In genomic region chr10:67503320-67503995, GRCm38 (mm10) we compare ENCODE assay signal across 14 mouse cellular contexts. TPM values are rescaled to one million over a fixed set of nuclear protein-coding genes. Genes with fewer than 3 reads are reported as not detected.
DNase-seq lines count a peak whose midpoint lies in the region; ATAC-seq and TF ChIP-seq lines count a peak whose summit lies in the region.
"Had no signal": no experiment of that assay in that cellular context is flagged by ENCODE, and none has a peak within 500 bp of the region (broad histone marks: within the 10 kb centered on the region; RNA-seq: fewer than 3 reads in every experiment).

No protein-coding gene starts in this region.

- no peak overlapping the region for H3K4me2 ChIP-seq in midbrain, embryonic 11.5 days
- H3K4me2 ChIP-seq: neural tube, embryonic 13.5 days had no signal

- H3K4me3 ChIP-seq in small intestine, adult 2 months (ENCODE audit: low read depth, low read length), result peak overlapping the region; percentile 7; the same call in 1 of the 2 replicates
- H3K4me3 ChIP-seq in midbrain, embryonic 11.5 days (ENCODE audit: low read depth, low read length), result no peak overlapping the region
- no peak overlapping the region for H3K4me3 ChIP-seq in limb, embryonic 10.5 days
- H3K4me3 ChIP-seq: neural tube, embryonic 13.5 days had no signal

- no peak for TF ChIP-seq CTCF in small intestine, adult 2 months (IDR thresholded peaks at IDR 0.05; ENCODE audit: extremely low read depth, insufficient read length, insufficient replicate concordance, low read depth, low read length)

- no peaks in the 10 kb centered on the region for H3K36me3 ChIP-seq in small intestine, adult 2 months (ENCODE audit: control insufficient read depth, insufficient read depth, low read length)
- no peaks in the 10 kb centered on the region for H3K36me3 ChIP-seq in midbrain, embryonic 11.5 days (ENCODE audit: control insufficient read depth, insufficient read depth, low read length)
- no peaks in the 10 kb centered on the region for H3K36me3 ChIP-seq in limb, embryonic 10.5 days
- H3K36me3 ChIP-seq: neural tube, embryonic 13.5 days had no signal

- no peaks in the 10 kb centered on the region for H3K4me1 ChIP-seq in small intestine, adult 2 months (ENCODE audit: control insufficient read depth, insufficient read depth, insufficient read length, low read length)
- no peaks in the 10 kb centered on the region for H3K4me1 ChIP-seq in midbrain, embryonic 11.5 days (ENCODE audit: control insufficient read depth, insufficient read depth, low read length)
- H3K4me1 ChIP-seq in limb, embryonic 10.5 days, result peaks cover 8% of the 10 kb centered on the region; the same call in 1 of the 2 replicates
- H3K4me1 ChIP-seq: neural tube, embryonic 13.5 days had no signal

- no peaks in the 10 kb centered on the region for H3K27me3 ChIP-seq in small intestine, adult 2 months (ENCODE audit: control insufficient read depth, insufficient read depth, low read length)
- no peaks in the 10 kb centered on the region for H3K27me3 ChIP-seq in midbrain, embryonic 11.5 days (ENCODE audit: control insufficient read depth, insufficient read depth, low read length)
- H3K27me3 ChIP-seq in limb, embryonic 10.5 days (ENCODE audit: low read depth, poor library complexity, severe bottlenecking), result no peaks in the 10 kb centered on the region
- H3K27me3 ChIP-seq: neural tube, embryonic 13.5 days had no signal

- no peak for ATAC-seq in midbrain, embryonic 11.5 days (ENCODE audit: low FRiP score)

- H3K9ac ChIP-seq in midbrain, embryonic 11.5 days (ENCODE audit: low read length), result no peak overlapping the region
- H3K9ac ChIP-seq: neural tube, embryonic 13.5 days had no signal

- no peaks in the 10 kb centered on the region for H3K9me3 ChIP-seq in midbrain, embryonic 11.5 days (ENCODE audit: control insufficient read depth, low read length)
- H3K9me3 ChIP-seq in limb, embryonic 10.5 days (replicated peaks), result no peaks in the 10 kb centered on the region
- H3K9me3 ChIP-seq: neural tube, embryonic 13.5 days had no signal

- DNase-seq in lung, postnatal 25 days (ENCODE audit: low spot score), result peak; percentile 4
- no peak for DNase-seq in lung, postnatal 14 days
- peak; percentile 83 for DNase-seq in induced T-regulatory cell, adult 2 months (ENCODE audit: low read depth)
- peak; percentile 78 for DNase-seq in thymus, postnatal 4 days
- DNase-seq in adrenal gland, postnatal 14 days, result no peak
- DNase-seq in midbrain, embryonic 11.5 days (ENCODE audit: low spot score, missing footprints), result no peak
- no peak for DNase-seq in limb, embryonic 10.5 days (ENCODE audit: low spot score)
- DNase-seq: adrenal gland, postnatal 25 days; cerebellum, adult 9-10 months; heart, postnatal 10 days; kidney, adult 9 months; right cerebral cortex, postnatal 4 days had no signal

- H3K27ac ChIP-seq in small intestine, adult 2 months (ENCODE audit: insufficient read depth, low read depth, low read length), result peak overlapping the region; percentile 25; the same call in 1 of the 2 replicates
- H3K27ac ChIP-seq in midbrain, embryonic 11.5 days (ENCODE audit: low read depth, low read length), result no peak overlapping the region
- no peak overlapping the region; the same call in 1 of the 2 replicates for H3K27ac ChIP-seq in limb, embryonic 10.5 days
- H3K27ac ChIP-seq: neural tube, embryonic 13.5 days had no signal

- no peak for TF ChIP-seq POLR2A in small intestine, adult 2 months (IDR thresholded peaks at IDR 0.05; ENCODE audit: low read depth, low read length)

- WGBS in small intestine, adult 2 months, result 57% methylated on average over 15 of the region's 15 CpGs
- 75% methylated on average over 15 of the region's 15 CpGs for WGBS in midbrain, embryonic 11.5 days
- WGBS in limb, embryonic 10.5 days, result 75% methylated on average over 15 of the region's 15 CpGs

RNA-seq across cellular contexts. Expression of gene Egr2, which starts 31.8 kb away (rescaled TPM):
- 1.7 and 3.7 TPM in 2 replicates for polyA plus RNA-seq in small intestine, adult 2 months (2012; rRNA removed)
- 1.2 and 2.6 TPM in 2 replicates for total RNA-seq in adrenal gland, postnatal 14 days (2021)
- 0.06 TPM in 1 of 2 replicates, not detected in the other for polyA plus RNA-seq in midbrain, embryonic 11.5 days (2014; fragmentation: Nextera tagmentation; extraction: Ambion mirVana)
- 0.05 TPM in 1 of 2 replicates, not detected in the other for polyA plus RNA-seq in limb, embryonic 10.5 days (2016; fragmentation: Nextera tagmentation; extraction: Ambion mirVana)

RNA-seq across cellular contexts. Expression of gene Ado, which starts 45.3 kb away (rescaled TPM):
- 7.3 and 10.2 TPM in 2 replicates for polyA plus RNA-seq in small intestine, adult 2 months (2012; rRNA removed)
- total RNA-seq in adrenal gland, postnatal 14 days (2021), result 24.2 and 25.9 TPM in 2 replicates
- 85.2 and 89.7 TPM in 2 replicates for polyA plus RNA-seq in midbrain, embryonic 11.5 days (2014; fragmentation: Nextera tagmentation; extraction: Ambion mirVana)
- 79.7 and 82.2 TPM in 2 replicates for polyA plus RNA-seq in limb, embryonic 10.5 days (2016; fragmentation: Nextera tagmentation; extraction: Ambion mirVana)

Comparison
In these comparisons a context has a peak if more than half of its experiments do, and no peak if none do; other contexts are left out.
1. DNase-seq: peak in lung, postnatal 25 days (single experiment), induced T-regulatory cell, adult 2 months (single experiment) and thymus, postnatal 4 days (single experiment); none in lung, postnatal 14 days (single experiment), adrenal gland, postnatal 14 days (single experiment), midbrain, embryonic 11.5 days (single experiment) and limb, embryonic 10.5 days (single experiment).